Mouse (Mus musculus) kidney, adult 2 months (tissue): ENCODE measurements around the gene Pgd. TPM values are rescaled to one million over a fixed set of nuclear protein-coding genes. Genes with fewer than 3 reads are reported as not detected.
"Not testable (repeated sequence)": the region's sequence is repeated elsewhere in the genome, so short reads cannot be mapped to it uniquely, and the experiment has no call there.

Source experiments
- DNase-seq: peaks from one replicate; pipeline ENCODE4 v3.0.0; 2021
- H3K27ac ChIP-seq: fragments of 200-500 bp; 2 replicates; pipeline ENCODE4 v1.5.1; 2012; ENCODE audit warnings: low read depth, low read length, control low read depth, inconsistent platforms; ENCODE audit not compliant: insufficient read depth
- H3K27me3 ChIP-seq: fragments of 200-500 bp; replicated peaks from 2 replicates; pipeline ENCODE4 v1.6.1; 2012; ENCODE audit warnings: mild to moderate bottlenecking, moderate library complexity, low read length, inconsistent platforms; ENCODE audit not compliant: control insufficient read depth, insufficient read depth
- H3K36me3 ChIP-seq: fragments of 200-500 bp; 2 replicates; pipeline ENCODE4 v1.6.1; 2012; ENCODE audit warnings: mild to moderate bottlenecking, moderate library complexity, low read length, inconsistent platforms; ENCODE audit not compliant: control insufficient read depth, insufficient read depth
- H3K4me1 ChIP-seq: fragments of 200-500 bp; 2 replicates; pipeline ENCODE4 v1.6.1; 2011; ENCODE audit warnings: low read length; ENCODE audit not compliant: control insufficient read depth, insufficient read depth
- H3K4me3 ChIP-seq: fragments of 200-500 bp; 2 replicates; pipeline ENCODE4 v1.5.1; 2011; ENCODE audit warnings: mild to moderate bottlenecking, low read depth, low read length, control low read depth; ENCODE audit not compliant: insufficient read depth
- CTCF ChIP-seq: fragments of 200-500 bp; conservative IDR thresholded peaks from 2 replicates; pipeline ENCODE4 v1.5.1; 2011; ENCODE audit warnings: low read depth, mild to moderate bottlenecking, control low read depth, low read length, moderate library complexity, mixed read lengths; ENCODE audit not compliant: insufficient read depth, insufficient read length
- POLR2A ChIP-seq: fragments of 200-500 bp; IDR thresholded peaks from one replicate; pipeline ENCODE4 v1.6.1; 2011; ENCODE audit warnings: low read depth, low read length, control low read depth
- WGBS: fragments of 180-500 bp; shearing (Covaris S2); methylation state at CpG from one replicate; pipeline ENCODE4 v1.1.7; 2018; 5-methylcytosine and 5-hydroxymethylcytosine counted together
- polyA plus RNA-seq: library from polyadenylated mRNA; depleted of rRNA; stranded (reverse); fragments of >200 nt; gene quantifications from 2 replicates; pipeline ENCODE4 v1.2.3, GENCODE M21; 2012

Gene Pgd
- polyA plus RNA-seq, 1 experiment: 126 TPM

- TF ChIP-seq CTCF (no peak), POLR2A (no peak)
These were observed 3.9 kb upstream of the Pgd start for GRCm38 (mm10) chr4:149170394-149170931.

DNA sequence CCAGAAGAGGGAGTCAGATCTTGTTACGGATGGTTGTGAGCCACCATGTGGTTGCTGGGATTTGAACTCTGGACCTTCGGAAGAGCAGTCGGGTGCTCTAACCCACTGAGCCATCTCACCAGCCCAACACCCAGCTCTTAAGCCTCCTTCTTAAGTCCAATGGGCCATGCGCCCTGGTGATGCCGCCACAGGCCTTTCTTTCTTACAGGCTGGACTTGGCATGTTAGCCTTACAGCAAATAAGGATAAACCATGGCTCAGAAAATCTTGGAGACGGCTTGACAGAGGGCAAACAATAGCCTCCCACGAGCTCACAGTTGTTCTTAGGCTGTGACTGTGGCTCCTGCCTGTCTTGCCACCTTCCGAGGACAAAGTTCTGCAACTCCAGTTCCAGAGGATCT is 3.4 kb upstream of the Pgd start:
- not testable (repeated sequence) for DNase-seq, H3K4me3 ChIP-seq
- 66% methylated on average over 7 of the region's 8 CpGs for WGBS

More at GRCm38 (mm10) chr4:149170394-149170931, 3.9 kb upstream of the Pgd start:
- H3K36me3 ChIP-seq: no peaks in the 10 kb centered on the region
- no peaks in the 10 kb centered on the region for H3K27me3 ChIP-seq
- H3K27ac ChIP-seq: peak overlapping the region; percentile 47
- DNase-seq: peak; percentile 86
- H3K4me3 ChIP-seq: no peak overlapping the region
- H3K4me1 ChIP-seq: peaks cover 6% of the 10 kb centered on the region
- 27% methylated on average over 7 of the region's 7 CpGs for WGBS

GRCm38 (mm10) chr4:149168016-149168415 is 1.4 kb upstream of the Pgd start:
- Histone ChIP-seq H3K27me3 (no peaks in the 10 kb centered on the region), H3K4me3 (no peak overlapping the region), H3K4me1 (peaks cover 6% of the 10 kb centered on the region), H3K36me3 (no peaks in the 10 kb centered on the region), H3K27ac (no peak overlapping the region)
- WGBS: 93% methylated on average over 2 of the region's 2 CpGs
- no peak for TF ChIP-seq POLR2A
- no peak for TF ChIP-seq CTCF
- DNase-seq: no peak

More for the DNA sequence above, 3.4 kb upstream of the Pgd start:
- H3K27me3 ChIP-seq, H3K4me1 ChIP-seq, H3K36me3 ChIP-seq: not testable (repeated sequence)
- H3K27ac ChIP-seq: peak overlapping the region; percentile 47

DNA sequence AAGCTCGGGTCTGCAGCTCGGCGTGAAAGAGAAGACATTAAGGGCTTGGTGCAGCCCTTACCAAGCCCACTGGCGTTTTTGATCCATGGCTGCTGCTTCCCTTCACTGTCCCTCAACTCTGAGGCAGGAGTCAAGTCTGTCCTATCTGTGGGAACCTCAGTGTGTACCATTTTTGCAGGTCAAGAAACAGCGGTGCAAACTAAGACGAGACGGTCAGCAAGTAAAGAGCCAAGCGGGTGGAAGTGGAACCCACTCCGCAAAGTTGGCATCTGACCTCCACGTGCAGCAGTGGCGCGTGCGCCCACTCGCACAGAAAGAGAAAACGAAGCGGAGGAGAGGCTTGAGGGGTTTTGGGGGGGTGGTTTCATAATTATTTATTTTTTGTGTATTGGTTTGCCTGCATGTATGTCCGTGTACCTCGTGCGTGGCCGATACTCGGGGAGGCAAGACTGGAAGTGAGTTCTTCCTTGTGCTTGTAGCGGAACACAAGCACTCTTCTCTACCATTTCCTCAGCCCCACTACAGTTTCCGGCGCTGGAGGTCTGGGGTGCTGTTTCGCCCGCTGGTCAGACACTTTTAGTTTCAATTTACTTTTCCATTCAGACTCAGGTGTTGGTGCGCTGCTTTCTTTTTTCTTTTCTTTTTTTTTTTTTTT is 513 bp upstream of the Pgd start:
- TF ChIP-seq CTCF: no peak
- no peak for TF ChIP-seq POLR2A
- WGBS: 1% methylated on average over 27 of the region's 27 CpGs
- Histone ChIP-seq H3K4me1 (peaks cover 6% of the 10 kb centered on the region), H3K36me3 (no peaks in the 10 kb centered on the region), H3K27ac (peak overlapping the region; percentile 19), H3K4me3 (peak overlapping the region; percentile 82), H3K27me3 (no peaks in the 10 kb centered on the region)
- peak; percentile 52 for DNase-seq

DNA sequence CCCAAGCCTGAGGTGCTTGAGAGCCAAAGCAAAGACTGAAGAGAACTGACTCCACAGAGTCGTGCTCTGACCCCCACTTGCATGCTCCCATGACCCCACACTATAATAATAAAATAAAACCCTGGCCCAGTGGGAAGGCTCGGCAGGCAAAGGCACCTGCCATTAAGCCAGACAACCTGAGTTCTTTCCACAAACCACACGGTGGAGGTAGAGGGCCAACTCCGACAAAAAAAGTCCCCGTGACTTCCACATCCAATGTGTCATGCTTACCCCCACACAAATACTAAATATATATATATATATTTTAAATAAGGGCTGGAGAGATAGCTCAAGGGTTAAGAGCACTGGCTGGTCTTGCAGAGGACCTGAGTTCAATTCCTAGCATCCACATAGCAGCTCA is 2.4 kb downstream of the Pgd start:
- Histone ChIP-seq H3K36me3 (peaks cover 5% of the 10 kb centered on the region; the same call in 1 of the 2 replicates), H3K4me1 (peaks cover 2% of the 10 kb centered on the region; the same call in 1 of the 2 replicates), H3K27me3 (no peaks in the 10 kb centered on the region), H3K4me3 (no peak overlapping the region), H3K27ac (no peak overlapping the region)
- TF ChIP-seq CTCF (peak; percentile 46; the same call in 1 of the 2 replicates), POLR2A (no peak)
- DNase-seq: no peak
- 32% methylated on average over 5 of the region's 5 CpGs for WGBS

DNA sequence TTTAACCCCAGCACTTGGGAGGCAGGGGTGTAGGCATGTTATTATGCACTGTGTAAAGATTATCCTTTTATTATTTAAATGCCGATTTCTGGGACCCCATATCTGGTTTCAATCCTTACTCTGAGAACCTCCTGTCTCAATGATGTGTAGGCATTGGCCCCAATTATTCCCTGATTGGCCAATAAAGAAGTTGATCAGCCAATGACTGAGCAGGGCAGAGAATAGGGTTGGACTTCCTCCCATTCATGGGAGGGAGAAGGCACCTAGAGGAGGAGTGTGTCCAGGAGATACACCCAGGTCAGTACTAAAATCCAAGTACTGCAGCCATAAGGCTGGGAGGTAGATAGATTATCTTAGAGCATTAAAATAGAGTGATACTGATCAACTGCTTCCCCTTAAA is 3.4 kb downstream of the Pgd start:
- no peak for DNase-seq
- Histone ChIP-seq H3K4me3 (no peak overlapping the region), H3K27me3 (no peaks in the 10 kb centered on the region), H3K27ac (no peak overlapping the region), H3K4me1 (peaks cover 2% of the 10 kb centered on the region; the same call in 1 of the 2 replicates), H3K36me3 (peaks cover 5% of the 10 kb centered on the region; the same call in 1 of the 2 replicates)
- 49% methylated on average over 1 of the region's 1 CpGs for WGBS
- no peak for TF ChIP-seq POLR2A
- TF ChIP-seq CTCF: no peak

- Histone ChIP-seq H3K4me1 (peaks cover 2% of the 10 kb centered on the region; the same call in 1 of the 2 replicates), H3K27ac (no peak overlapping the region), H3K36me3 (peaks cover 9% of the 10 kb centered on the region), H3K27me3 (no peaks in the 10 kb centered on the region), H3K4me3 (no peak overlapping the region)
- 90% methylated on average over 6 of the region's 6 CpGs for WGBS
- TF ChIP-seq CTCF: no peak
- no peak for TF ChIP-seq POLR2A
- DNase-seq: no peak
These were observed 5.4 kb downstream of the Pgd start for GRCm38 (mm10) chr4:149161166-149161565.
